Mouse (Mus musculus): ENCODE measurements around the gene Plbd2.
"Not testable (repeated sequence)": the region's sequence is repeated elsewhere in the genome, so short reads cannot be mapped to it uniquely, and the experiment has no call there.

The Plbd2 gene

DNA sequence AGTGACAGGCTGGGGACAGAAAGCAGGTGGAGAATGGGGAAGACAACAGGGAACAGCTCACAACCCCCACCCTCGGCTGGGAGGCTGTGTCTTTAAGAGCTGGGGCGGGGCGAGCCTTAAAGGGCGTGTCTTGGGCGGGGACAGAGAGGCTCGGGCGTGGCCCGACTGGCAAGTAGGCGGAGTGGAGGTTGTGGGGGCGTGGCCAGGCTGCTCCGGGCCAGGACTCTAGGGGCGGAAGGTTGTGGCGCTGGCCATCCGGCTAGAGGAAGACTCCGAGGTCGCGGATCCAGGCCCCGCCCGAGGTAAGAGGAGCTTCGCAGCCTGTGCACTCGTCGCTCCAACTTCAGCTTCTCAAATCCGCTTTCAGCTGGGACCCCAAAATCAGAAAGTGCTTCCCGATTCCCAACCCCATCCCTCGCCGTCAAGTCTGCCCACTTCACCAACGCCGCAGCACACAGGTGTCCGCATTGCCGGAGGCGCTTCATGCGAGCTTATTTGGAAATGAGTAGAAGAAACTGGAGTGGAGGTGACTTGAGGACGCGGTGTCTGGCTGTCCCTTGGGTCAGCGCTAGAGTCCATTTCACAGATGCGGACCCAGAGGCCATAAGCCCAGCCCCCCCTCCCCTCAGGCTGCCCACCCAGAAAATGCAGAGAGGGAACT is 7.7 kb upstream of the Plbd2 start, which contains the start of gene Slc8b1:
Gene Slc8b1, plus strand, starts transcription at position 187 of the 661 bp plus-strand sequence.
- peak; percentile 94 to 98 for DNase-seq (ENCODE audit: low spot score in 2 of 2)

DNA sequence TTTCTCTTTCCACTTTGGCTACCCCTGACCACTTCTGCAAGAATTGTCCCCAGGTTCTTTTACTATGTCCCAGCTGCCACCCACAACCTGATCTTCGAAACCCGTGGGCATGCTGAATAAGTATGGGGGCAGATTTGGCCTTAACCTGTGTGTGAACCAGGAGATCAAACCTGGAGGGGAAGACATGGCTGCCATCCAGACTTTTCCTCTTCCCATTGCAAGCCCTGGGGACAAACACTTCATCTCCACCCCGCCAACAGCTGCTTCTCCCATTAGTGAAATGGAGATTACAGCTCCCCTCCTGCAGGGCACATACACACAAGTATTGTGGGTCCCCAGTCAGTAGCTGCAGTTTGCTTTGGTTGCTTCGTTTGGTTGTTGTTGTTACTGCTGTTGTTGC is 3.9 kb upstream of the Plbd2 start:
- no peak for DNase-seq (ENCODE audit: low spot score in 2 of 2)

DNA sequence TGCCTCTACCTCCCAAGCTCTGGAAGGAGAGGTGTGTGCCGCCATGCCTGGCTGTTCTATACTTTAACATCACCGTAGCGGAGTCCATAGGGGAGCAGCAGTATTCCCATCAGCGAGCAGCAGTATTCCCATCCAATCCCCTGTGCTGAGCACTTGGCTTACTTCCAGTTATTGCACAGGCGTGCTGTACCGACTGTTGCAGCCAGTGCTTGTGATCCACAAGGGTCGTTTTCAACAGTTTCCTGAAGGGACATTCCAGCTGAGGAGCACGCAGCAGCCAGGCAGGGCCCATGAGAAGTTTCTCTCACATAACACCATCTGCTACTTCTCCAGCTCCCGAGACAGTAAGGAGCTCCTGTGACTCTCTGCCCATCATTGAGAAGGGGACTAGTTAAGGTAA is 3.1 kb upstream of the Plbd2 start:
- no peak for DNase-seq (ENCODE audit: low spot score in 2 of 2)

DNA sequence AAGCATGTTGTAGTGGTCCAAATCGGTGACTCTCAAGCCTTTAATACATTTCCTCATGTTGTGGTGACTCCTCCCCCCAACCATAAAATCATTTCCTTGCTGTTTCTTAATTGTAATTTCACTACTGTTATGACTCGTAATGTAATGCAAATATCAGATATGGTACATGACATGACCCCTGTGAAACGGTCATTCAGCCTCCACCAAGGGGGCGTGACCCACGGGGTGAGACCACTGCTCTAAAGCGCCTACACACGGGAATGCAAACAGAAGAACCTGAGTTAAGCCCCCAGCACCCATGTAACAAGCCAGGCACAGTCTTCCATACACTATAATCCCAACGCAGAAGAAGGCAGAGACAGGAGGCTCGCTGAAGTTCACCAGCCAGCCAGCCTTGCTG is 2.4 kb upstream of the Plbd2 start:
- no peak for DNase-seq (ENCODE audit: low spot score in 2 of 2)

DNA sequence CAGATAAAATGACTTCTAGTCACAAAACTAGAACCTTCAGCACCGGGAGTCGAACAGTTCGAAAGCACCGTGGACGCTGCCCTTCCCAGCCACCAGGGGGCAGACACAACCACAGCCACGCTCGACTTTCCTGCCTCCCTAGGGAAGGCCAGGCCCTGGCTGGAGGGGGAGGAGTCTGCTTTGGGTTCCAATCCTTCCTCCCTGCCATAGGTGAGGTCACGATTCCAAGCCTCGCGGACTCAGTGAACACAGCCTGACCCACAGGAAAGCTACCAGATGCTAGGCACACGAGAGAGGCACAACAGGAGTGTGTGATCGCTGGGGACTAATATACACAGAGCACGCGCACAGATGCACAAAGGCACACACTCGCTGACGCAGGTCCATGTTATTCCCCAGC is 1.9 kb upstream of the Plbd2 start:
- DNase-seq (ENCODE audit: low spot score in 2 of 2) = peak; percentile 72 to 76

DNA sequence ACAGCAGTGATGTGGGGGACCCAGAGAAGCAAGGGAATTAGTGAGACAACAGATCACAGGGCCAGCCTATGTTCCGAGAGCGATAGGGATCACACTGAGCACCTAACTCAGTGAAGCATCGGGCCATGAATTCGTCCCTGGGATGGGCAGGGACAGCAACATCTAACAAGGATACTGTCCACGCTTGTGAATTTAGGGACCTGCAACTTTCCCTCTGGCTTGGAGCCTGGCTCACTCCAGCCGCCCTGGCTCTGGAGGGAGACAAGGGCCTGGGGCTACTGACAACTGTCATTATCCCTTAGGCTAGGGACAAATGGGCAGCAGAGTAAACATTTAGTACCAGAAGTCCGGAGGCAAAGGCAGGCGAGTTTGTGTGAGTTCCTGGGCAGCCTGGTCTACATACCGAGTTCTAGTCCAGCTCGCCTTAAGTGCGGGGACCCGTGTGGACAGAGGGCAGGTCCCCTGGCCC is 716 bp downstream of the Plbd2 start:
- DNase-seq (ENCODE audit: low spot score in 2 of 2) = no peak

DNA sequence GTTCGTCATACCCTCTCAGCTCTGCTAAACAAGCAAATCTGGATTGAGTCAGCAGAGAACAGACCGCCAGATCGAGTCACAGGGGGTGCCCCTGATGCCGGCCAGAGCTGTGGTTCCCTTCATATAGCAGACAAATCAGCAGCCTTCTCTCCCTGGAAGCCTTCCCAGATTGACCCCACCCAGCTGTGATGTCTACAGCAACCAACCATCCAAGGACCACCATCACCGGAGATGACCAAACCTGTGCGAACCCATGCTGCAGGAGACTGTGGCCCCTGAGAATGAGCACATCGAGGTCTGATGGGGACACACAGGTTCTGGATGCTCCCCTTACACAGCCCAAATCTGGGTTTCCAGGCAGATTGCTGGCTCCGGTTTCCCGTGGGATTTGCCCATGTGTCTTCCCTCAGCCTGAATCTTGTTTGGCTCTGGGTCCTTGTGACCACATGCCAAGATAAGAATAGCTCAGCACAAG is 1.2 kb downstream of the Plbd2 start:
- no peak for DNase-seq (ENCODE audit: low spot score in 2 of 2)

DNA sequence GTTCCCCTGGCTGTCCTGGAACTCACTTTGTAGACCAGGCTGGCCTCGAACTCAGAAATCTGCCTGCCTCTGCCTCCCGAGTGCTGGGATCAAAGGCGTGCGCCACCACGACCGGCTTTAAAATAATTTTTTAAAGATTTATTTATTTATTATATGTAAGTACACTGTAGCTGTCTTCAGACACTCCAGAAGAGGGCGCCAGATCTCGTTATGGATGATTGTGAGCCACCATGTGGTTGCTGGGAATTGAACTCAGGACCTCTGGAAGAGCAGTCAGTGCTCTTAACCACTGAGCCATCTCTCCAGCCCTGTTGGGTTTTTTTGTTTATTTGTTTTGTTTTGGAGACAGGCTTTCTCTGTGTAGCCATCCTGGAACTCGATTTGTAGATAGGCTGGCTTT is 2.8 kb downstream of the Plbd2 start:
- DNase-seq (ENCODE audit: low spot score in 2 of 2) = not testable (repeated sequence)

DNA sequence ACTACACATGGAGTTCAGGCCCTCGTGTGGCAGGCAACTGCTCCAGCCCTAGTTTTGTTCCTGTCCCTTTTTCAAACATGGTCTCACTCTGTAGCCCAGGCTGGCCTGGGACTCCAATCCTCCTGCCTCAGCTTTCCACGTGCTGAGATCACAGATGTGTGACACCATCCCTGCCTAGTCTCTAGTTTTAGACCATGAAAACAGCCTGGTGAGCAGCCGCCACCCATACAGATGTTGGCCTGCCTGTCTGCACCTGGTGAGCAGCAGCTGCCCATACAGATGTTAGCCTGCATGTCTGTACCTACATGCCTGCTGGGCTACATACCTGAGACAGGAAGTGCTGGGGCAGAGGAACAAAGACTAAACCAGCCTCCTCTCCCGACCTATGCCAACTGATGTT is 4.2 kb downstream of the Plbd2 start:
- DNase-seq (ENCODE audit: low spot score in 2 of 2) = no peak

DNA sequence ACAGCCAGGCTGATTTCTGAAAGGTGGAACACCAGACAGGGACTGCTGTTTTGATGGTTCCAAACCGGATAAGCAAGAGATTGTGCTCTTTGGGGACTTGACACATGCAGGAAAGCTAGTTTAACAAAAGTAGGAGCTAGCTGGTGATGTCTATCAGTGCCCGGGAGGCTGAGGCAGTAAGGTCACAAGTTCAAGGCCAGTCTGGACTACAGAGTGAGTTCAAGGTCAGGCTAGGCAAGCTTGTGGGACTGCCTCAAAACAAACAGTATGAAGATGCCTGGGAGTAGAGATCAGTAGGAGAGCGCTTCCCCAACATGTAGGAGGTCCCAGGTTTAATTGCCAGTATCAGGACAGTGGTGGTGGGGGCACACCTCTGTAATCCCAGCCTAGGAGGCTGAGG is 6.4 kb downstream of the Plbd2 start:
- no peak for DNase-seq (ENCODE audit: low spot score in 2 of 2)

DNA sequence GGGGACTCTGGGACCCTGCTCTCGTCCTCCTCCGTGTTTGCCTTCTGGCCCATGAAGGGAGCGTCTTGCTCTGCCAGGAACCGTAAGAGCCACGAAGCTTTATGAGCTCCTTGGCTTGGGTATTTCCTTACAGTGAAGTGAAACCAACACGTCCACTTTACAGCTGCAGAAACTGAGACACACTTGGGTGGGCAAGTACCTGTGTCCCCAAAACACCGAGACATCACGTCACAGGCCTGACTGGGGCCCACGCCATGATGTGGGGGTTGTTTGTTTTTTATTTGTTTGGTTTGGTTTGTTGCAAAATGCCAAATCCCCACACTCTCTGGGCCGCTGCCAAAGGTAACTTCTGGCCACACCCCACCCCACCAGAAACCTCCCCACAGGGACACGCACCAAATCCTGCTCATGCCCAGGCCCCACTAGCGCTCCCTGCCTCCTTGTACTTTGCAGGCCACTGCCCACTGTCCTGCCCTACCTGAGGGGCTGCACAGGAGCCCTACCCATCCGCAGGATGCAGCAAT is 7.7 kb downstream of the Plbd2 start:
- no peak for DNase-seq (ENCODE audit: low spot score in 2 of 2)

DNA sequence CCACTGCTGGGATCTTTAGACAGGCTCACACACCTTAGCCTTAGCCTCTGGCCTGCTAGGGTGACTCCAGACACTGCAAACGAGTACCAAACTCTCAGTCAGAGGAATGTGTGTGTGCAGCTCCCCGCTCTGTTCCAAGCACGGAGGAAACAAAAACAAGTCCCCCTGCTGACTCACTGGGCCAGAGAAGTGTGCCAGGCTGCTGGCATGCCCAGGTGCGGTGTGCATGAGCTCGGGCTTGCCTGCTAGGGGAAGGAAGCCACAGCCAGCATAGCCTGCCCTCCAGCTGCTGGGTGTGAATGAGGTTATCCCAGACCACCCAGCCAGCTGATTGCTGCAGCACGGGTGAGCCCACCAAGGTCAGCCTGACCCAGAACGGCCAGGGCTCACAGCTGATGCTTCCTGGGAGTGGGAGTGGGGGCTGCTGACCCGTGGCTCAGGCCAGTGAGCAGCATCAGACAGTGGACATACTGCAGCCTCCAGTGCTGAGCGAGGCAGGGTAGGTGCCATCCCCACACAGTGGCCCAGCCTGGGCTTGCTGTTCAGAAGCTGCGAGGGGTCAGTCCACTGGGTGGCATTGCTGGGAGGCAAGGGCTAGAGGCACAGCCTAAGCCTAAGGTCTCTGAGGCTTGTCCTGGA is 8.2 kb downstream of the Plbd2 start:
- DNase-seq (ENCODE audit: low spot score in 2 of 2) = peak in 1 of 2 experiments; percentile 70

DNA sequence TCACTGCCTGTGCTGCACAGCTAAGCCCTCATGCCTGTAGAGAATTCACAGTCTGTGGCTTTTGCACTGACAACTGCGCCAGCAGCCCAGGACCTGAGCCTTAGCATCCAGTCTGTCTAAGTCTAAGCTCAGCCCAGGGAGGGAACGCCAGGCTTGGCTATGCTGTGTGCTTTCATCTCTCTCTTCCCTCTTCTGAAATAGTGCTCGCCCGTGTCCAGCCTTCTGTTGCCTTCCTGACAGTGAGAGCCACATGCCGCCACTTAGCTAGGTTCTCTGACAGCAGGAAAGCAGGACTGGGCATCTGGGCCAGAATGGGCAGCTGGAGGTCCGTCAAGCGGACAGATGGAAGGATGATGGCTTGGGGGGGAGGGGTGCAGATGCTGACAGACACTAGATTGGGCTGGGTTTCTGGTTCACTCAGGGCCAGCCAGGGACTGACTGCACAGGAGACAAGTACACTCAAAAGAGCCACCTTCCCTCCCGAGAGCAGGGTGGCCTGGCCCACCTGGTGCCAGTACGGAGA is 9.5 kb downstream of the Plbd2 start:
- no peak for DNase-seq (ENCODE audit: low spot score in 2 of 2)

DNA sequence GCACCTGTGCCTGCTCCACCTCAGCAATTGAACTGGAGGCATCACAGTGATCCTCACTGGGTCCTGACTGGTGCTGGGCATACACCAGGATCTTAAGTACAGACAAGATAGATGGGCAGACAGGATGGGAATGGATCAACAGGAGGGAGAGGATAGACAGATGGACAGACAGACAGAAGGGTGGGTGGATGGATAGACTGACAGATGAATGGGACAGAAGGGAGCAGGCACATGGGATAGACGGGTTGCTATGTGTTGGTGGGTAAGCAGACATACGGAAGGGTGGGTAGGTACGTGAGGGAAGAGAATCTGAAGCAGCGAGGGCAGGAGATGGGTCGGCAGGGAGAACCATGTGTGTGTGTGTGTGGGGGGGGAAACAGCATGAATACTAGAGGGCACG is 10.0 kb downstream of the Plbd2 start:
- DNase-seq (ENCODE audit: low spot score in 2 of 2) = no peak

DNA sequence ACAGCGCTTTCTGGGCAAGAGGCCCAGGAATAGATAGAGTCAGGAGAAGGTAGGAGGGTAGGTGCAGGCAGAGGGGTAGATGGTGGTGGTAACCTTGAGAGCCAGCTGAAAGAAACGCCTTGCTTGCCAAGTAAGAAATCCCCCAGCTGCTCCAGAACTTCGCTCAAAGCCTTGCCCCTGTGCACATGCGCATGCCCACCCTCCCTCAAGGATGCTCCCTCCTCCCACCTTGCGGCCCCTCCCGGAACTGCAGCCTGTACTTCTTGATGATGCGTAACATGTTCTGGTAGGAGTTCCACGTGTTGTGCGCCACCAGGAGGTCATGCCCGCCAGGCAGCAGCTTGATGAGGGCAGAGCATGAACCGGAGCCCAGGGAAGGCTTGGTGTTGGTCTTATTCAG is 11.0 kb downstream of the Plbd2 start:
- DNase-seq (ENCODE audit: low spot score in 2 of 2) = no peak

DNA sequence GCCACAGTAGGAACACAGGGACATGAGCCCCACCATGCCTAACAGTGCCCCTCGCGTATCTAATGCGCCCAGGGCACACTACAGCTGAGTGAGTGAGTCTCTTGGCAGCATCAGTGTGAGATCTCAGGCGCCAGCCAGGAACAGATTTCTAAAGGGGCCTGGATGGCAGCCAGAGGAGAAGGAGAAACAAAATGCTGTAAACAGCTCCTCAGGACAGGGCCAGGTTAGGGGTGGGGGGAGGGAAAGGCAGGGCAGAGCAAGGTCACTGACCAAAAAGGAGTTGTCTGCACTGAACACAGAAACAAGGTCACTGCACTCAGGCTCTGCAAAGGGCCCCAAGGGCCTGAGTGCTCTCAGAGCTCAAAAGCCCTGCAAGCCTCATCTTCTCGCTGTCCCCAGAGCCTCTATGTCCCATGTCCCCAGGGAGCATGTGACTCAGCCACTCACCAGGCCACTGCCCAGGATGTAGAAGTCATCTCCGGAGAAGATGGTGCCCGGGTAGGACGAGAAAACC is 12.7 kb downstream of the Plbd2 start:
- no peak for DNase-seq (ENCODE audit: low spot score in 2 of 2)

DNA sequence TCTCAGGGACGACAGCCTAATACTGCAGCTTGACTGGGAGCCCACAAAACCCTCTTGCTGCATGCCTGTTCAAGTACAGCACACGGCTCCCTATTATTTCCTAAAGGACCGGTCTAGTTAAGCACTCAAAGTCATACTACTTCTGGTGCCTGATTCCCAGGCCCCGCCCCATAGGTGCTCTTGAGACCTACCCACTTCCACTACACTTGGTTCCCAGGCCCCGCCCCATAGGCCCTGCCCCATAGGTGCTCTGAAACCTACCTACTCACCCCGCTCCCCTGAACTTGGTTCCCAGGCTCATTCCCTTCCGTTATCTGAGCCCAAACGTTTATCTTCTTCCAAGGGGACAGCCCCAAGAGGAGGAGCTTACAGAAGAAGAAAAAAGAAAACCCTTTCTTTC is 15.6 kb downstream of the Plbd2 start:
- no peak for DNase-seq (ENCODE audit: low spot score in 2 of 2)

DNA sequence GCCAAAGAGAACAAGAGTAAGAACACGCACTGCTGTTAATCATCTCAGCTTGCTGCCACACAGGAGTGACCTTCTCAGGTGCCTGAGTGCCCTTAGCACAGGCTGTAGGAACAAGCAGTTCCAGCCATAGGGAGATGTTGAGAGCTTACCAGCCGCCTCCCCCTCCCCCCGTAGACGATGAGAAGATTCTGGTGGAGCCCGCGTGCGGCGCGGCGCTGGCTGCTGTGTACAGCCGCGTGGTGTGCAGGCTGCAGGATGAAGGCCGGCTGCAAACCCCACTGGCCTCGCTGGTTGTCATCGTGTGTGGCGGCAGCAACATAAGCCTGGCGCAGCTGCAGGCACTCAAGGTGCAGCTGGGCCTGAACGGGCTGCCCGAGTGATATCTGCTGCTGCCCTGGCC is 20.0 kb downstream of the Plbd2 start:
- no peak for DNase-seq (ENCODE audit: low spot score in 2 of 2)

DNA sequence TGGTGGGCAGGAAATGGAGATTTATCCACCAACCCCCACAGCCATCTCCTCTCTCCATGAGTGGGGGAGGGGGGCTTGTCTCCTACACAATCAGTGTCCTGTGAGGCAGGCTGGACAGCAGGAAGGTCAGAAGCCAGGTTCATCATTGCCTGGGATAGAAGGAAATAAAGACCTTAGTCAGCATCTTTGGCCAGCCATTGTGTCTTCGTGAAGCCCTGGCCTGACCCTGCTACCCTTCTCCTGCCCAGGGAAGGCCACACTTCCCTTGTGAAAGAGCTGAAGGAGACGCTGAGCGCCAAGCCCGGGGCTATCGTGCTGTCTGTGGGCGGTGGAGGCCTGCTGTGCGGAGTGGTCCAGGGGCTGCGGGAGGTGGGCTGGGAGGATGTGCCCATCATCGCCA is 22.2 kb downstream of the Plbd2 start:
- no peak for DNase-seq (ENCODE audit: low spot score in 2 of 2)

DNA sequence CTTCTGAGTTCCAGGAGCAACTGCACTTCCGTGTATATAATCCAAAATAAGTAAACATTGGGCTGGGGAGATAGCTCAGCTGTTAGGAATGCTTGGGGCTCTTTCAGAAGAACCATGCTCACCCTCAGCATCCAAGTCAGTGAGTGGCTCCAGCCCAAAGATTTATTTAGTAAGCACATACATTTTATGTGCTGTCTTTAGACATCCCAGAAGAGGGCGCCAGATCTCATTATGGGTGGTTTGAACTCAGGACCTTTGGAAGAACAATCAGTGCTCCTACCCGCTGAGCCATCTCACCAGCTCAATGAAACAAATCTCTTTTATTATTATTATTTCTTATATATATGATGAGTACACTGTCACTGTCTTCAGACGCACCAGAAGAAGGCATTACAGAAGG is 23.9 kb downstream of the Plbd2 start:
- DNase-seq (ENCODE audit: low spot score in 2 of 2) = no peak

DNA sequence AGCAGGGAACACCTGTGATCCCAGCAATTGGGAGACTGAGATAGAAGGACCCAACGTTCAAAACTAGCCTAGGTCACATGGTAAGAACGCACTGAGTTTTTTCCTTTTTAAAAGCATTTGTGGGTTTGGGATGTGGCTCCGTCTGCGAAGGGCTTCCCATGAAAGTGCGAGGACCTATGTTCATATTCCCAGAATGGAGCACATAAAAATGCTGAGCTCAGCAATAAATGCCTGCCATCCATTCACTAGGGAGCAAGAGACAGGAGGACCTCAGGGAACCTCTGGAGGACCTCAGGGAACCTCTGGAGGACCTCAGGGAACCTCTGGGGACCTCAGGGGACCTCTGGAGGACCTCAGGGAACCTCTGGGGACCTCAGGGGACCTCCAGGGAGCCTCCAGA is 25.4 kb downstream of the Plbd2 start:
- no peak for DNase-seq (ENCODE audit: low spot score in 2 of 2)

DNA sequence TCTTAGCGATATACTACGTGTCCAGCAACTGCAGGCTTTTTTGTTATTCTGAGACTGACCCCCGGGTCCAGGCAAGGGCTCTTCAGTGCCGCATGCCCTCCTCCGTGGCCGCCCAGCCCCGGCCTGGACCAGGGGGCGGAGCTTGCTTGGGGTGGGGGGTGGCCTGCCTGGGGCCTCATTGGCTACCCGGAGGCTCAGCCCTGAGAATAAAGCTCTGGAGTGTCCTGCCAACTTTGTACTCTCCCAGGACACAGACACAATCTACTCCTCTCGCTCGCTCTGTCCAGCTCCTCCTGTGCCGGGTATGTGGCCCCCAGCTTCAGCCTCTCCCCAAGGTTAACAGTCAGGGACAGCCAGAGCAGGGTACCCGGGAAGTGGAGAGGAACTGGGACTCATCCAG is 27.1 kb downstream of the Plbd2 start, which contains the start of gene Sds:
Gene Sds, plus strand, starts transcription at position 231 of the 400 bp plus-strand sequence.
- no peak for DNase-seq (ENCODE audit: low spot score in 2 of 2)

DNA sequence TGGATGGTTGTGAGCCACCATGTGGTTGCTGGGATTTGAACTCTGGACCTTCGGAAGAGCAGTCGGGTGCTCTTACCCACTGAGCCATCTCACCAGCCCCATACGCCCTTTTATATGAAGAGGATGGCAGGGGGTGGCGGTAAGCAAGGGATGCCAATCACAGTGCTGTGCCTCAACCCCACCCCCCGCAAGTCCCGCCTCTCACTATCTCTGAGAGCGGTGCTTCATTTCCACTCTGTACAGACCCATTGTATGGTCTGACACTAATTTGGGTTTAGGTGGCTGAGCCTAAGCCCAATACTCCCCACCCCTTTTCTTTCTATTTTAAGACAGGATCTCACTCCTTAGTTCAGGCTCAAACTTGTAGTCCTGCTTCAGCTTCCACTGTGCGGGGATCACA is 27.6 kb downstream of the Plbd2 start:
- DNase-seq (ENCODE audit: low spot score in 2 of 2) = no peak

Data from urinary bladder, adult 18-20 months (tissue).